Mouse (Mus musculus) midbrain, embryonic 12.5 days (tissue): ENCODE results near the gene Vps26a. TPM values are rescaled to one million over a fixed set of nuclear protein-coding genes. Genes with fewer than 3 reads are reported as not detected.

Experiments used
- ATAC-seq: fragments of 200-750 bp; cut with Nextera tagmentation; 2 replicates; pipeline ENCODE4 v1.8.0; 2017; ENCODE audit warnings: low read depth, moderate TSS enrichment, moderate library complexity; ENCODE audit not compliant: low FRiP score
- H3K27ac ChIP-seq: fragments of 300-500 bp; sonication (generic); replicated peaks from 2 replicates; pipeline ENCODE4 v1.5.1; 2016; ENCODE audit warnings: mild to moderate bottlenecking
- H3K27me3 ChIP-seq: fragments of 300-500 bp; sonication (generic); 2 replicates; pipeline ENCODE4 v1.6.1; 2016; ENCODE audit warnings: mild to moderate bottlenecking
- H3K36me3 ChIP-seq: fragments of 300-500 bp; sonication (generic); 2 replicates; pipeline ENCODE4 v1.6.1; 2016
- H3K4me1 ChIP-seq: fragments of 300-500 bp; sonication (generic); 2 replicates; pipeline ENCODE4 v1.6.1; 2016
- H3K4me2 ChIP-seq: fragments of 300-500 bp; sonication (generic); replicated peaks from 2 replicates; pipeline ENCODE4 v1.6.1; 2016; ENCODE audit warnings: mild to moderate bottlenecking, moderate library complexity
- H3K4me3 ChIP-seq: fragments of 300-500 bp; sonication (generic); 2 replicates; pipeline ENCODE4 v1.5.1; 2016; ENCODE audit warnings: mild to moderate bottlenecking
- H3K9ac ChIP-seq: fragments of 300-500 bp; sonication (generic); replicated peaks from 2 replicates; pipeline ENCODE4 v1.6.1; 2016; ENCODE audit warnings: mild to moderate bottlenecking, moderate library complexity
- H3K9me3 ChIP-seq: fragments of 300-500 bp; sonication (generic); 2 replicates; pipeline ENCODE4 v1.6.1; 2016; ENCODE audit warnings: mild to moderate bottlenecking
- WGBS: fragments of 180-500 bp; shearing (Covaris S2); methylation state at CpG from one replicate; pipeline ENCODE4 v1.1.7; 2016; 5-methylcytosine and 5-hydroxymethylcytosine counted together
- polyA plus RNA-seq: library from polyadenylated mRNA; unstranded; fragments of >200 nt; fragmentation: Nextera tagmentation; extraction: Ambion mirVana; gene quantifications from 2 replicates; pipeline ENCODE4 v1.2.1, GENCODE M21; 2016

Vps26a gene
- polyA plus RNA-seq, result 80.7 and 84.2 TPM in 2 replicates

DNA sequence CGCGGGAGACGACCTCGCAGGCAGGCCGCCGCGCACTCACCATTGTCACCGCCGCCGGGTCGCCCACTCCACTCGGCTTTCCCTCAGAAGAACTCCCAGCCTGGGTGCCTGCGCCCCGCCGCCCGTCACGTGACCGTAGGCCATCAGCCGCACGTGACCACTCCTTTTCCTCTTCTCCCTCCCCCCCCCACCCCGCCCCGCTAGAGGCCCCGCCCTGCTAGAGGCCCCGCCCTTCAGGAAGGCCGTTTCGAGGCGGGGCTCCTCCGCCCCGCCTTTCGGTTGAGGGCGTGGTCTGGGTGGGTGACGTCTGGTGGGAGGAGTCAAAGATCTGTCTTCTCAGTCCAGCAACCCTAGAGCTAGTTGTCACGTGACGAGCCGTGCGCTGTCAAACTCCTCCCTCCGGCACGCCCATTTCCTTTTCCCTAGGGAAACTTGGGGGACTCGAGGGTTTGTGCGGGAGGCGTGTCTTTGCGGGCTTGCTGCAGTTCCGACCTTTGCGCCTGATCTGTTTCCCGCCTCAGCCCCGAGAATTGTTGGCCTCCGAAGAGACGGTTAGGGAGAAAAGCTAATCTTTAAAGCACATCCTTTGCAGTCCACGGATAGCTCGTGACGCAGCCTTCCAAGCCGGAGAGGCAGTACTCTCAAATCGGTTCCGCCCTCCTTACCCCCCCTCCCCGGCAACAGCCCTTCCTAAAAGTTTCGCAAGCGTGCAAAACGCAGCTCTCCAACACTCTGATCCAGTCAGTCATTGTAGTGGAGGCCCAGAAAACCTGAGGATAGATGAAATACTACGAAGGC lies at the start of gene Vps26a:
Vps26a (minus strand) TSS at position 188 of the 798 bp plus-strand sequence.
- under 1% methylated on average over 55 of the region's 59 CpGs for WGBS
- peak within 1 kb of the TSS; percentile 92 for H3K4me3 ChIP-seq
- H3K27me3 ChIP-seq, result no peaks in the 10 kb centered on the region; the same call in 1 of the 2 replicates
- peak within 1 kb of the TSS; percentile 87 for H3K9ac ChIP-seq
- H3K9me3 ChIP-seq, result no peaks in the 10 kb centered on the region
- peaks cover 12% of the 10 kb centered on the region; the same call in 1 of the 2 replicates for H3K4me1 ChIP-seq
- peak within 1 kb of the TSS; percentile 78 for H3K4me2 ChIP-seq
- H3K27ac ChIP-seq, result peak within 1 kb of the TSS; percentile 85
- no peaks in the 10 kb centered on the region for H3K36me3 ChIP-seq
- ATAC-seq, result peak; percentile 91

DNA sequence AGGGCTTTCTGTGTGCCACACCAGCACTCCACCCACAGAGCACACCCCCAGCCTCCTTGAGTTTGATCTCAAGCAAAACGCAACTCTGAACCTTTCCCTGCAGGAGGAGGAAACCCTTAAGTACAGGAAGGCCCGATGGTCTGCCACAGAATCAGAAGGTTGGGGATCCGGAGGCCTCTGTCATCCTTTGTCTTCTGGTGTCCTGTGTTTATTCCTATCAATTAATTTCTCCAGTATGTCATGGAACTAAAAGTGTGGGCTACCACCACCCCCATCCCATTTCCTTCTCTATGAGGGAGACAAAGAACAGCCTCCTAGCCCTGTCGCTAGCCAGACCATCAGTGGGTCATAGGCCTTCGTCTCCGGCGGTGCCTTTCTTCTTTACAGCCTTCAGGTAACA lies 47.9 kb upstream of the Vps26a start:
- Histone ChIP-seq H3K9me3 (no peaks in the 10 kb centered on the region), H3K36me3 (no peaks in the 10 kb centered on the region), H3K27me3 (no peaks in the 10 kb centered on the region), H3K9ac (no peak overlapping the region), H3K4me2 (no peak overlapping the region), H3K4me1 (no peaks in the 10 kb centered on the region), H3K4me3 (no peak overlapping the region), H3K27ac (no peak overlapping the region)
- ATAC-seq, result no peak
- WGBS, result 81% methylated on average over 7 of the region's 7 CpGs

DNA sequence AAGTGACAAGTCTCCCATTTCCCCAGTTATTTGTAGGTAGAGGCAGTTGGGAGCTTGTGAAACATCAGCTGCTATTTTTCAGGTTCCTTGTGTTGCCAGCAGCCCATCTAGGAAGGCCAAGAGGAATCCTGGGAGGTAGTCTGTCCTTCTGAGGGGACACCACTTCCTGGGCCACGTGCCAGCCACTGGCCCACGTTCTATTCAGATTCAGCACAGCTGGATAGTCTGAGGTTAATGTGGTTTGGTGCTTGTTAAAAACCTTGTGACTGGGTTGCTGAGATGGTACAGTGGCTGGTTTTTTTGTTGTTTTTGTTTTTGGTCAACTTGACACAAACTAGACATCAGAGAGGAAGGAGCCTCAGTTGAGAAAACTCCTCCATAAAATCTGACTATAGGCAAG lies 46.2 kb upstream of the Vps26a start:
- H3K9me3 ChIP-seq, result no peaks in the 10 kb centered on the region
- no peak overlapping the region for H3K9ac ChIP-seq
- no peaks in the 10 kb centered on the region for H3K36me3 ChIP-seq
- 71% methylated on average over 2 of the region's 2 CpGs for WGBS
- H3K4me1 ChIP-seq, result no peaks in the 10 kb centered on the region
- H3K27me3 ChIP-seq, result no peaks in the 10 kb centered on the region
- no peak overlapping the region for H3K4me3 ChIP-seq
- ATAC-seq, result no peak
- no peak overlapping the region for H3K4me2 ChIP-seq
- no peak overlapping the region for H3K27ac ChIP-seq

DNA sequence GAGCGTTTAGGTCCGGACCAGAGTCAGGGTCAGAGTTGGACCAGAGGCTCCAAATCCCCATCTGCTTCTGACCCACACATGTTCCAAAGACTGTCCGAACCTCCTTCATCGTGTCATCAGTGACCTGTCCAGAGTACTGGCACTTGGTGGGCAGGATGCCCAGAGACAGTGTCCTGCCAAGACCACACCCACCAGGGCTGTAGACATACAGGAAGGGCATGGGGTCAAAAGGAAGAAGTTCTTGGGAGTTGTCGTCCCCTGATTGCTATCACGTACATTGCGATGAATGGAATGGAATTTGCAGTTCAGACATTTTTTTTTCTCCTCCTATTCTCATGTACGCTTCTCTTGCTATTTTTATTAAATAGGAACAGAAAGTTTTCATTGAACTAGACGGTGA lies 43.6 kb upstream of the Vps26a start:
- Histone ChIP-seq H3K4me2 (no peak overlapping the region), H3K4me1 (no peaks in the 10 kb centered on the region), H3K36me3 (no peaks in the 10 kb centered on the region), H3K9ac (no peak overlapping the region), H3K27ac (no peak overlapping the region), H3K27me3 (no peaks in the 10 kb centered on the region), H3K9me3 (no peaks in the 10 kb centered on the region), H3K4me3 (no peak overlapping the region)
- no peak for ATAC-seq
- WGBS, result 86% methylated on average over 9 of the region's 9 CpGs

- Histone ChIP-seq H3K4me3 (no peak within 1 kb of the TSS), H3K4me1 (no peaks in the 10 kb centered on the region), H3K9me3 (no peaks in the 10 kb centered on the region), H3K27me3 (no peaks in the 10 kb centered on the region), H3K36me3 (no peaks in the 10 kb centered on the region), H3K4me2 (no peak within 1 kb of the TSS), H3K27ac (no peak within 1 kb of the TSS), H3K9ac (no peak within 1 kb of the TSS)
- ATAC-seq, result no peak
- WGBS, result 87% methylated on average over 14 of the region's 14 CpGs
Measured at GRCm38 (mm10) chr10:62527351-62527750, 40.7 kb upstream of the Vps26a start, which contains the start of gene Srgn. TSS of gene Srgn (minus strand) at chr10:62527451.

DNA sequence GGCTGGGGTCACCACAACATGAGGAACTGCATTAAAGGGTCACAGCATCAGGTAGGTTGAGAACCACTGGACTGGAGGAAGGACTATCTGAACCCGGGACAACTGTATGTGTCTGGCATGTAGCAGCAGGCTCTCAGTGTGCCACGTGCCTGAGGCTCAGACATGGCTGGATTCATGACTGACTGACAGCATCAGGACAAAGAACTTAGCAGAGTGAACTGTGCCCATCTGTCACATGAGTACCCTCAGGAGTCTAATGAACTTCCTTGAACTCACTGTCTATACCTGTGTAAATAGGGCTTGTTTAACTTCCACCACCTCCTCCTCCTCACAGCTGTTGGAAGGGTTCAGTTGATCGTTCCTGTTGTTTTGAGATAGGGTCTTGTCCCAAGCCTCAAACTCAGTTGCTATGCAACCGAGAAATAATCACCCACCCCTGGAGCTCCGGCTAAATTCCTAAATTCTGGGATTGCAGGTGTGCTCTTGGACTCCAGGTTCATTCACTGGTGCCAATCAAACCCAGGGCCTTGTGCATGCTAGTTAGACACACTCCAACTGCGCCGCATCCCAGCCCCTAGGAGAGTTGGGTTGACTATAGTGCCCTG lies 35.8 kb upstream of the Vps26a start:
- no peak overlapping the region for H3K4me2 ChIP-seq
- no peak overlapping the region for H3K4me3 ChIP-seq
- no peak overlapping the region for H3K27ac ChIP-seq
- H3K9me3 ChIP-seq, result no peaks in the 10 kb centered on the region
- 79% methylated on average over 7 of the region's 7 CpGs for WGBS
- H3K27me3 ChIP-seq, result no peaks in the 10 kb centered on the region
- no peak overlapping the region for H3K9ac ChIP-seq
- no peaks in the 10 kb centered on the region for H3K36me3 ChIP-seq
- no peak for ATAC-seq
- H3K4me1 ChIP-seq, result no peaks in the 10 kb centered on the region

DNA sequence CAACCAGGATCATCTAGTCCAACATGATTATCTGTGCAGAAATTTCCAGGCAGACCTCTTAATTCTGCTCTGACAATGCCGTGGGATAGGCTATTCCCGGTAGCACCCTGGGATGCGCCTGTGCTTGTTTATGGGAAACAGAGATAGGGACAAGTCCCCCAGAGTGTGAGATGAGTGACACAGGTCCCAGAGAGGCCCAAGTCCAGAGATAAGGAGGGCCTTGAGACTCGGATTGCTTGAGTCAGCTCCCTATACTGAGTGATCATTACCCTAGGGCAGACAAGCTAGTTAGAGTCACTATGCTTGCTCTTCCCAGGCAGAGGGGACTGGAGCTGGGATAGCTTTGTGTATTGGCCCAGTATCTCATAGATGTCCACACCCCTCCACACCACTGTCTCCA lies 35.2 kb upstream of the Vps26a start:
- H3K4me1 ChIP-seq, result no peaks in the 10 kb centered on the region
- no peak overlapping the region for H3K9ac ChIP-seq
- H3K9me3 ChIP-seq, result no peaks in the 10 kb centered on the region
- H3K4me3 ChIP-seq, result no peak overlapping the region
- no peaks in the 10 kb centered on the region for H3K27me3 ChIP-seq
- no peak for ATAC-seq
- no peak overlapping the region for H3K27ac ChIP-seq
- 73% methylated on average over 4 of the region's 4 CpGs for WGBS
- H3K4me2 ChIP-seq, result no peak overlapping the region
- no peaks in the 10 kb centered on the region for H3K36me3 ChIP-seq

- Histone ChIP-seq H3K27ac (no peak overlapping the region), H3K9ac (no peak overlapping the region), H3K4me1 (no peaks in the 10 kb centered on the region), H3K36me3 (no peaks in the 10 kb centered on the region), H3K4me2 (no peak overlapping the region), H3K27me3 (no peaks in the 10 kb centered on the region), H3K4me3 (no peak overlapping the region), H3K9me3 (no peaks in the 10 kb centered on the region)
- ATAC-seq, result no peak
- WGBS, result 71% methylated on average over 2 of the region's 2 CpGs
Measured at GRCm38 (mm10) chr10:62520911-62521310, 34.3 kb upstream of the Vps26a start.

DNA sequence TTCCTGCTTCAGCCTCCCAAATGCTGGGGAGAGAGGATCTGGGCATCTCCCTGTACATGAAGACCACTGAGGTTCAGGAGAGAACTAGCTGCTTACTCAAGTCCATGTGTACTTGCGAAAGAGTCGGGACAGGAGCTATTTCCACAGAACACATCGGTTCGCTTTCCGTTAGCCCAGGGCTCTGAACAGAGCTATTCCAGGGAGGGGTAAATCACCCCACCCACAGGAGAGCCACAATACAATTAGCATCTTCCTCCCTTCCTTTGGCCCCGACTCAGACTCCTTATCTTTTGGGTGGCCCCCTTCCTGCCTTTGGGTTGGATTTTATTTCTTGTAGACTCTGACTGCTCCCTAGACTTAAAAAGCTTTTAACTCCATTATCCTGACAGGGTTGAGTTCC lies 30.9 kb upstream of the Vps26a start:
- H3K4me1 ChIP-seq, result no peaks in the 10 kb centered on the region
- no peaks in the 10 kb centered on the region for H3K27me3 ChIP-seq
- no peak overlapping the region for H3K27ac ChIP-seq
- H3K4me3 ChIP-seq, result no peak overlapping the region
- ATAC-seq, result no peak
- 84% methylated on average over 6 of the region's 6 CpGs for WGBS
- H3K9me3 ChIP-seq, result no peaks in the 10 kb centered on the region
- no peak overlapping the region for H3K4me2 ChIP-seq
- H3K9ac ChIP-seq, result no peak overlapping the region
- H3K36me3 ChIP-seq, result no peaks in the 10 kb centered on the region

GRCm38 (mm10) chr10:62512855-62513254 lies 26.2 kb upstream of the Vps26a start:
- Histone ChIP-seq H3K9me3 (no peaks in the 10 kb centered on the region), H3K9ac (no peak overlapping the region), H3K36me3 (no peaks in the 10 kb centered on the region), H3K4me2 (no peak overlapping the region), H3K27ac (no peak overlapping the region), H3K27me3 (peaks cover 13% of the 10 kb centered on the region; the same call in 1 of the 2 replicates), H3K4me1 (peaks cover 3% of the 10 kb centered on the region; the same call in 1 of the 2 replicates), H3K4me3 (no peak overlapping the region)
- 96% methylated on average over 4 of the region's 4 CpGs for WGBS
- no peak for ATAC-seq

DNA sequence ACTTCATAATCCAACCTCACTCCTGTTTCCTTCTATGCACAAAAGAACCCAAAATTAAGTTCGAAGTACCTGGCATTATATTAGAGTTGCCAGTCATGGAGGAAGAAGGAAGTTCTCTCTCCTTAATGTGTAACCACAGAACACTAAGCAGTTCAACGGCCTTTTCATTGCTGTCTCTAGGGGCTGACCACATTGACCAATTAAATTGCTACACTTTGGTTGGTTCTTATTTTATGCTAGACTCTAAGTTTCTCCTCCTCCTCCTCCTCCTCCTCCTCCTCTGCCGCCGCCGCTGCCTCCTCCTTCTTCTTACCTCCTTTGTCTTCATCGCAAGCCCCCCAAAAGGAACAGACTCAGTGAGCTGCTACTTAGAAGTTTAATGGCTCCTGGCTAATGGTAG lies 24.9 kb upstream of the Vps26a start:
- WGBS, result 89% methylated on average over 6 of the region's 6 CpGs
- H3K27me3 ChIP-seq, result peaks cover 20% of the 10 kb centered on the region
- ATAC-seq, result no peak
- H3K9ac ChIP-seq, result no peak overlapping the region
- no peaks in the 10 kb centered on the region for H3K36me3 ChIP-seq
- H3K4me1 ChIP-seq, result peaks cover 3% of the 10 kb centered on the region; the same call in 1 of the 2 replicates
- no peak overlapping the region for H3K4me2 ChIP-seq
- no peaks in the 10 kb centered on the region for H3K9me3 ChIP-seq
- H3K4me3 ChIP-seq, result no peak overlapping the region
- H3K27ac ChIP-seq, result no peak overlapping the region

DNA sequence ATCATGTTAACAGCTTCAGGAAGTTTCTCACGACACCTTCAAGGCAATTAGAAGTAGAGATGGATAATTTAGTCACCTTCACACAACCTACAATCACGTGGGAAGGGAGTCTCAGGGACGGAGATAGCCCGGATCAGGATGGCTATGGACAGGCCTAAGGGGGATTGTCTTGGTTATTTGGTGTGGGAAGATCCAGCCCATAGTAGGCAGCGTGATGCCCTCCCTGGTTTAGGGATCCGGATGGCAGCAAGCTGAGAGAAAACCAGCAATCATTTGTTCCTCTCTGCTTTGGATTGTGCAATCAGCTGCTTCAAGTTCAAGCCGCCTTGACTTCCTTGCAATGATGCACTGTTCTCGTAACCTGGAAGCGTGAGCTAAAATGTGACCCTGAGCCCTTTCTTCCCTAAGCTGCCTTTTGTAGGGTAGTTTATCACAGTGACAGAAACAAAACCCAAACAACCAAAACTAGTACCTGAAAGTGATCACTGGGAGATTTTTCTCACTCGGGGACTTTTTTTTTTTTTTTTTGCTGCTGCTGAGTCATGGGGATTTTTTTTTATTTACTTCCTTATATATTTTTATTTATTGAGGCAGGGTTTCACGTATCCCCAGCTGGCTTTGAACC lies 22.5 kb upstream of the Vps26a start:
- Histone ChIP-seq H3K4me1 (peaks cover 3% of the 10 kb centered on the region; the same call in 1 of the 2 replicates), H3K36me3 (no peaks in the 10 kb centered on the region), H3K27me3 (peaks cover 20% of the 10 kb centered on the region), H3K27ac (no peak overlapping the region), H3K4me3 (no peak overlapping the region), H3K4me2 (no peak overlapping the region), H3K9me3 (no peaks in the 10 kb centered on the region), H3K9ac (no peak overlapping the region)
- no peak for ATAC-seq
- WGBS, result 67% methylated on average over 11 of the region's 11 CpGs
